Mouse (Mus musculus) megakaryocyte, embryonic 14.5 days (primary cell): Measurements from ENCODE around the gene Lrrc3.

Experiments
- FLI1 ChIP-seq: IDR thresholded peaks from 2 replicates; pipeline ENCODE4 v1.6.1; 2012; ENCODE audit warnings: low read length, inconsistent platforms, mixed read lengths
- GATA1 ChIP-seq: IDR thresholded peaks from 3 replicates; pipeline ENCODE4 v1.6.1; 2012; ENCODE audit warnings: mixed read lengths, low read length, inconsistent platforms, borderline replicate concordance

DNA sequence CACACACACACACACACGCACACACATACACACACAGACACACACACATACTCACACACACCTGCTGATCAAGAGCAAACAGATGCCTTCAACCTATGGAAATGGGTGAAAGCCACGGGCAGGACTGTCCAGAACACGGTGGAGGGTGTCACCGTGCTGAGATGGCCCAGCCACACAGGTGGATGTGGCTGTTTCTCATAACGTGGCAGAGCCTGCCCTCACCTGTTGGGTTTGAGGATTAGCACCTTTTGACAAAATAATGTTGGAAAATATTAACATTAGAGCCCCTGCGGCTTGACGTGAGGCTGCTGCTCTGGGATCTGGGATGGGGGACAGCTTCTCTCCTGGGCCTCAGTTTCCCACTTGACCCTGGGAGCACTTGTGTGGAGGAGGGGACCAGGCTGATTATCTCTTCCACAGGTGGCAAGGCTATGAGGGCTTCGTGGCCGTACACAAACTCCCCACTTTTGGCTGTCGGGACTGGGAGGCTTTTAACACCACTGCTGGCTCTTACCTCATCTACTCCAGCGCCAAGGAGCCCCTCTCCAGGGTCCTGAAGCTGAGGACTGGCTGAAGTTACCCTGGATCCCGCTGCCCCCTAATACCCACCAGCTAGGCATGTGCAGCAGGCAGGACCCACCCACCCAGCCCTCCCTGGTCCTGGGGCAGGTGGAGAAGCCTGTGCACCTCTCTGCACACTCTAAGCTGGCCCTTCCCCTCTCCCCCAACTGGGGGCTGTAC lies 16.2 kb downstream of the Lrrc3 start:
- no peak for TF ChIP-seq GATA1
- TF ChIP-seq FLI1: no peak
